Mouse (Mus musculus) thymus, adult 2 months (tissue): ENCODE results near the gene Tssk2.

Source experiments
- CTCF ChIP-seq: fragments of 200-500 bp; IDR thresholded peaks from 2 replicates; pipeline ENCODE4 v1.5.1; 2012; ENCODE audit warnings: mild to moderate bottlenecking, control low read depth, low read length, moderate library complexity, borderline replicate concordance; ENCODE audit not compliant: control insufficient read depth, poor library complexity, insufficient read depth; ENCODE audit errors: extremely low read depth
- POLR2A ChIP-seq: fragments of 200-500 bp; IDR thresholded peaks from 2 replicates; pipeline ENCODE4 v1.6.1; 2012; ENCODE audit warnings: mild to moderate bottlenecking, low read length, control low read depth, moderate library complexity; ENCODE audit not compliant: control insufficient read depth, poor library complexity, insufficient read depth; ENCODE audit errors: extremely low read depth

- TF ChIP-seq POLR2A (no peak), CTCF (peak; percentile 86; the same call in 1 of the 2 replicates)
These were observed 40.4 kb downstream of the Tssk2 start for GRCm38 (mm10) chr16:17938821-17939220.
